Mouse (Mus musculus) cerebellum, adult 9-11 months (tissue): ENCODE measurements around the gene Btd.

Experiments
- DNase-seq: peaks from one replicate; pipeline ENCODE4 v3.0.0; 2022

The Btd gene

GRCm38 (mm10) chr14:31666931-31667705 is 26.3 kb downstream of the Btd start:
- no peak for DNase-seq

DNA sequence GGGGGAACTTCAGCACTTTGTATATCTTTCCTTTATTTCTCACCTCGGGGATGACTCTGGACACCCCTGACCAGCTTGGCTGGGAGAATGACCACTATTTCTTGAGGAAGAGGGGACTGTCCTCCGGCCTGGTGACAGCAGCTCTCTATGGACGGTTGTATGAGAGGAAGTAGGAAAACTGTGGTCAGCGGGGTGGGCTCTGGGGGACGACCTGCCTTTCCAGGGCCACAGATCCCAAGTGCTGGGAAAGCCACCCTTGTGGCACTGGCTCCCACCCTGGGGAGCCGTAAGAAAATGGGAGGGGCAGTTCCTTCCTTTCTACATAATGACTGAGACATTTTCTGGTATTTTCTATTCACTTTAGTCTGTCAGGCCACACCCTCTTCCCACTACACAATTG is 26.9 kb downstream of the Btd start:
- DNase-seq: no peak

- DNase-seq: no peak
These were observed 27.5 kb downstream of the Btd start for GRCm38 (mm10) chr14:31668326-31668725.

DNA sequence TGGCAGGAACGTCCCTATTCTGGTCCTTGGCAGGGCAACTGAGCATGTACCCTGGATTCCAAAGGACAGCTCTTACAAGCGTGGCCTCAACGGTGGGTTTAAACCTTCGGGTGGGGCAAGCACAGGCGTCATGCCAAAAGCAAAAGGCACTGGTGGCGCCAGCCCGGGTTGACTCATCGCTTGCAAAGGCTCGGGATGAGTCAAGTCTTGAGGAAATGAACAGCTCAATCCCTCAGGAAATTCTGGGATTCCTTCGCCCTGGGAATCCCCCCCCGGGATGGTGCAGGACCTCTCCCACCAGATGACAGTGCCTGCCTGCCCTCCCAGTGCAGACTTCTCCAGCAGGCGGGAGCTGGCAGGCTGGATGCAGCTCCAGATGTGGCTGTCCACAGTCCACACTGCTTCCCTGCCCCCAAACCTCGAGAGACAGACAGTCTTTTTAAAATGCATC is 28.4 kb downstream of the Btd start:
- DNase-seq: peak; percentile 62

GRCm38 (mm10) chr14:31669642-31670490 is 29.0 kb downstream of the Btd start:
- no peak for DNase-seq

DNA sequence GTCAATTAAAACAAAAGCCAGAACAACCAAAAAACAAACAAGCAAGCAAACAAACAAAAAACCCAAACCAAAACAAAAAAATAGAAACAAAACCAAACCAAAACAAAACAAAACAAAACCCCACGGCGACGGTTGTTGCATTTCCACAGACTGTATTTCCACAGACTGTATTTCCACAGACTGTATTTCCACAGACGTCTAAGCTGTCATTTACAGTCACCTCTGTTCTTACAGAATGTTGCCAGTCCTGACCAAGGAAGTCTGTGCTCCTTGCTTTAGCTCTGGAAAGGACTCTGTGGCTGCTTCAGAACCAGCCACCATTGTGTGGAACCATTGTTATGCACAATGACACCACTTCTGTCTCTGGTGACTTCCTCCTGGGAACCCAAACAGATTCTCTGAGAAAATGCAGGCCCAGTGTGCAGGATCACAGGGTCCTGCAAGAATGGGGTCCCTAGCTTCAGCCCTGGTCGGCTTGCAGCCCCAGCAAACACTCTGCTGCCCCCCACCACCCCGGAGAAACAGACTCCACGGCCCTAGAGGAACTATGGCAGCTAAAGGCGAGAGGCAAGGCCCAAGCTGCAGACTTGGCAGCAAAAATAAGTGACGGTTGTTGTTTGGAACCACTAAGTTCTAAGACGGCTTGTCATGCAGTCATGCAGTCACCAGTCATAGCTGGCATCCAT is 30.9 kb downstream of the Btd start:
- no peak for DNase-seq

- no peak for DNase-seq
These were observed 39.8 kb downstream of the Btd start for GRCm38 (mm10) chr14:31680656-31681055.

- DNase-seq: no peak
These were observed 40.5 kb downstream of the Btd start for GRCm38 (mm10) chr14:31681291-31681690.

- no peak for DNase-seq
These were observed 41.2 kb downstream of the Btd start for GRCm38 (mm10) chr14:31681931-31682555.

DNA sequence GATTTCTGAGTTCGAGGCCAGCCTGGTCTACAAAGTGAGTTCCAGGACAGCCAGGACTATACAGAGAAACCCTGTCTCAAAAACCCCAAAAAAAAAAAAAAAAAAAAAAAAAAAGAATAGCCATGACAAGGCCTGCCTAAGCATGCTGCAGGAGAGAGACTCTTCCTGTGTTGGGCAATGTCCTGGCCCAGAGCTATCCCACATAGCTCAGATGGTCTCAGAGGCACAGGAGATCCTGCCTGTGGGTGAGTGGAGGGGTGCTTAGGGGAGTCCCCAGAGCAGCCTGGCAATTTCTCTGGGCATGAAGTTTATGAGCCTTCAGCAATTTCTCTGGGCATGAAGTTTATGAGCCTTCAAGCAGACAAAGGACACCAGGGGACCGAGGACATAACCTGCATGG is 42.8 kb downstream of the Btd start:
- DNase-seq: no peak

DNA sequence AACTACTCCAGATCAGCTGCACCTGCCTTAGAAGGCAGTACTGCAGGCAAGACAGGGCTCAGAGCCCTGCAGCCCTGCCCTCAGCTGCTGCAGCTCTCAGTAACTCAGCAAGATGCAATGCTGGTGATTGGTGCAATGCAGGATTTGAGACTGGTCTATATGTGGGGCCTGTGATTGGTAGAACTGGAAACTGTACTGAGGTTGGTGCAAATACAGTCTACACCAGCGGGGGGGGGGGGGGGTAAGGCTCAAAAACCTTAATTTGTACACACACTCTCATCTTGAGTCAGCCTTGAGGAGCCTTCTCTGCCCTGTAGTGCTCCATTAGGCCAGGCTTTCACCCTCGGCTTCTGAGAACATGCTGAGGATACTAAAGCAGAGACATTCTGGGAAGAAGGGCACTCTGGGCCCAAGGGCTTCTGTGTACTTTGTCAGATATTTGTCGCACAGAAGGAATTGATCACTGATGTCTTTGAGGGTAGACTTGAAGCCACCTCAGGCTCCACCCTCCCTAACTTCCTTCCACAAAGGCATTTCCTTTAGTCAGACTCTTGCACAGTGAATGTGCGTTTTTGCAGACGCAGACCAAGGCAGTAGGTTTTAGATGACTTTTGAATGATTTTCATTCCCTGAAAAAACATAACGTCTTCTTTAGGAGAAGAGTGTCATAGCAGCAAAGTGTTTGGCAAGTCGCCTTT is 43.7 kb downstream of the Btd start:
- no peak for DNase-seq

DNA sequence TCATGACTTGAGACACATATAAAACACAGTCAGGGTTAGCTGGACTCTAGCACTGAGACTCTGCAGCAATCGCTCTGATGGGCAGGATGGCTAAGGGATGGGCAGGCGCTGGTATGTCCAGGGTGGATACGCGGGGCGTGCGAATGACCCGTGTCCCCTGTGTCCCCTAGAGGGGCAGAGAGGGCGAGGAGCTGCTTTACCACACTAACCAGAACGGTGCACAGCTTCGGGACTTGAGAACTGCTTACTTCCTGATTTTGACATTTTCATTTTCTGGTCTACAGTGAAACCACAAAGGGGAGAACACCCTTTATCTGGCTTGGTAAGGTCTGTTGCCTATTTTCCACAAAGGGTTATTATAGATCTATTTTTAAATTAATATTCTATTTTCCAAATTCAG is 44.9 kb downstream of the Btd start:
- DNase-seq: no peak

- no peak for DNase-seq
These were observed 45.4 kb downstream of the Btd start for GRCm38 (mm10) chr14:31686231-31686630.

- no peak for DNase-seq
These were observed 51.7 kb downstream of the Btd start for GRCm38 (mm10) chr14:31692536-31692935.

DNA sequence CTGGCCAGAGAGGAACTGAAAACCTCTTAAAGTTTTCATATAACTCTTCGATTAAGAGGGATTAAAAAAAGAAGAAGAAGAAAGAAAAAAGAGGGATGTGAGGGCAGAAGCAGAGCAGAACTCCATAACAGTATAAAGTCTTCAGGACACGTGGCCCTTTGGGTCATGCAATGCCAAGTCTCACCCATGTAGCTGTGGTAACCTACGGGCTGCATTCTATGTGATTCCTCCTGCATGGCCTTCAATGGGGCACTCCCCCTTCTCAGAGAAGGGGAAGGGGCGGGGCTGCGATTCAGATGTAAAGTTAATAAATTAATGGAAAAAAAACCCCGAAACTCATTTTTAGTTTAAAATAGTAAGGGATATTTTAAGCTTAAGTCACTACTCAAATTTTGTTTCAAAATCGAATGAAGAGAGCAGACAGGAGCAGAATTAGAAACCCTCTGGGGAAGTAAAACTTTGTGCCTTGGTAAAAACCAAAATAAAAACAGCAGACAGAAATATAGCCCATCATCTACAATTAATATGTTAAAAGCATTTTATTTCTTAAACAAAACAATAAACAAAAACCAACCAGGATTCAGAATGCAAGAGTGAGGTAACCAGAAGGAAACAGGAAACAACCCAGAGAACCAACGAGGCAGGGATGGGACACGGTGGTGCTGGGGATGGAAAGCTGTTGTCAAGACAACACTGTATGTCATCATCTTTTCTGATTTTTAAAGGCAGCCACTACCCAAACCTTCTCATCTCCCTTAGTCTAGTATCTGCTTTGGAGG is 55.6 kb downstream of the Btd start:
- no peak for DNase-seq

GRCm38 (mm10) chr14:31696985-31697303 is 56.1 kb downstream of the Btd start:
- DNase-seq: no peak

- peak; percentile 66 for DNase-seq
These were observed 56.5 kb downstream of the Btd start for GRCm38 (mm10) chr14:31697346-31697745.

GRCm38 (mm10) chr14:31697755-31698154 is 56.9 kb downstream of the Btd start:
- DNase-seq: no peak

GRCm38 (mm10) chr14:31700376-31700775 is 59.5 kb downstream of the Btd start:
- no peak for DNase-seq

- DNase-seq: no peak
These were observed 68.5 kb downstream of the Btd start for GRCm38 (mm10) chr14:31709343-31709742.

DNA sequence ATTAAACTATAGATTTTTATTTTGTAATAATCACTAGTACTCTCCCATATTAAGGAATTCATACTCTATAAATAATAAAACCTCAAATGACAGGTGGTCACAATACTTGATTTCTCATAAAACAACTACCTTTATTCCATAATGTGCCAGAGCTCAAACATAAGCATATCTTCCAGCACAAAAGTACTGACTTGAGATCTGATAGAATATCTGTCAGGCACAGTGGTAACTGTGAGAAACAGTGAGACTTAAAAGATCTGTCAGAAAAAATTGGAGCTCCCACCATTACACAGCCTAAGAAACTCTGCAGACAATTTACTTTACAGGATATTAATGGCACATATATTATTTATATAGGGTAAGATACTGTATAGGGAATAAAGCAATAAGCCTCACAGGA is 74.8 kb downstream of the Btd start:
- no peak for DNase-seq

DNA sequence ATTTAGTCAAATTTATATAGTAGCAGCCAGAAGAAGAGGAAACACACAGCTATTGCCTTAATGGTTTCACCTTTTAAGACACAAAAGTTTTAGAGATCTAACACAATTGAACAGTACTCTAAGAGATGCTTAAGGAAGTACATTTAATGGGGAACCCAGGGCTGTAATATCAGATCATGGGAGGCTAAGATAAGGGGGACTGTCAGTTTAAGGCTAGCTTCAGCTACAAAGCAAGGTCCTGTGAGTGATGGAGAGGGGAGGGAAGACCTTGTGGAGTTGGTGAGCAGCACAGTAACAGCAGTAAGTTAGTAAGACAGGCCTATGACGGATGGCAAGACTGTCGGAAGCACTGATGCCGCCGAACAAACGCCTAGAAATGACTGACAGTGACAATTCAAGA is 76.5 kb downstream of the Btd start:
- DNase-seq: no peak
